Mouse (Mus musculus) liver, embryonic 14.5 days (tissue): ENCODE measurements at regions not wholly inside any gene's neighbourhood (a gene's known extent, or its start where the extent isn't known, plus 50 kb on each side); places are given as distances from the start of the nearest gene placed in this dataset.

ENCODE experiments used
- ATAC-seq: fragments of 200-750 bp; cut with Nextera tagmentation; 2 replicates; pipeline ENCODE4 v1.8.0; 2017; ENCODE audit warnings: moderate number of reproducible peaks, mild to moderate bottlenecking, moderate library complexity; ENCODE audit not compliant: insufficient read depth
- DNase-seq, 3 experiments: peaks; one replicate each; pipeline ENCODE4 v3.0.0-alpha.2; 2012 to 2013; ENCODE audit warnings: low read depth in 3 of 3, low spot score in 3 of 3
- H3K27ac ChIP-seq: fragments of 300-500 bp; sonication (generic); 2 replicates; pipeline ENCODE4 v1.5.1; 2014; ENCODE audit warnings: moderate library complexity, mild to moderate bottlenecking, control low read depth, inconsistent platforms
- H3K27me3 ChIP-seq: fragments of 300-500 bp; sonication (generic); 2 replicates; pipeline ENCODE4 v1.6.1; 2014; ENCODE audit warnings: mild to moderate bottlenecking, low read length, moderate library complexity; ENCODE audit not compliant: control insufficient read depth, insufficient read depth
- H3K36me3 ChIP-seq: fragments of 300-500 bp; sonication (generic); replicated peaks from 2 replicates; pipeline ENCODE4 v1.6.1; 2014; ENCODE audit warnings: low read depth; ENCODE audit not compliant: control insufficient read depth, insufficient read depth
- H3K4me1 ChIP-seq, 2 experiments: fragments of 200-500 bp in 1 of 2; fragments of 300-500 bp in 1 of 2; sonication (generic) in 1 of 2; replicated peaks; 2 replicates each; pipeline ENCODE4 v1.6.1; 2012 to 2014; ENCODE audit warnings: antibody characterized with exemption in 1 of 2, inconsistent platforms in 1 of 2, low read length in 1 of 2; ENCODE audit not compliant: control insufficient read depth in 2 of 2, insufficient read depth in 2 of 2
- H3K4me2 ChIP-seq: fragments of 300-500 bp; sonication (generic); 2 replicates; pipeline ENCODE4 v1.6.1; 2014; ENCODE audit warnings: low read depth, mild to moderate bottlenecking, control low read depth, moderate library complexity
- H3K4me3 ChIP-seq, 2 experiments: fragments of 200-500 bp in 1 of 2; fragments of 300-500 bp in 1 of 2; sonication (generic) in 1 of 2; 2 replicates each; pipeline ENCODE4 v1.5.1; 2012 to 2014; ENCODE audit warnings: low read depth in 2 of 2, low read length in 2 of 2, mild to moderate bottlenecking in 2 of 2, control low read depth in 1 of 2, inconsistent platforms in 1 of 2, moderate library complexity in 1 of 2; ENCODE audit not compliant: insufficient read depth in 1 of 2
- H3K9ac ChIP-seq: fragments of 300-500 bp; sonication (generic); replicated peaks from 2 replicates; pipeline ENCODE4 v1.6.1; 2014; ENCODE audit warnings: mild to moderate bottlenecking, control low read depth, moderate library complexity
- H3K9me3 ChIP-seq: fragments of 300-500 bp; sonication (generic); 2 replicates; pipeline ENCODE4 v1.6.1; 2016; ENCODE audit warnings: low read length, mixed read lengths; ENCODE audit not compliant: control insufficient read depth
- CTCF ChIP-seq: IDR thresholded peaks from 2 replicates; pipeline ENCODE4 v1.5.1; 2016; ENCODE audit warnings: antibody characterized with exemption, low read depth, control low read depth
- EP300 ChIP-seq: IDR thresholded peaks from 2 replicates; pipeline ENCODE4 v1.6.1; 2016; ENCODE audit warnings: antibody characterized with exemption, low read depth
- WGBS: fragments of 180-500 bp; shearing (Covaris S2); extraction: QIAGEN DNeasy Blood & Tissue Kit; methylation state at CpG from one replicate; pipeline ENCODE4 v1.1.7; 2014; ENCODE audit not compliant: insufficient replicate concordance; 5-methylcytosine and 5-hydroxymethylcytosine counted together

- no peak for ATAC-seq
- TF ChIP-seq CTCF (no peak), EP300 (no peak)
- Histone ChIP-seq H3K4me3 (no peak overlapping the region), H3K27ac (no peak overlapping the region), H3K9me3 (no peaks in the 10 kb centered on the region), H3K9ac (no peak overlapping the region), H3K36me3 (no peaks in the 10 kb centered on the region), H3K27me3 (no peaks in the 10 kb centered on the region), H3K4me1 (no peaks in the 10 kb centered on the region), H3K4me2 (no peak overlapping the region)
- DNase-seq, result no peak
- WGBS, result 56% methylated on average over 5 of the region's 5 CpGs
Measured at GRCm38 (mm10) chr12:106519141-106519540, 509.1 kb downstream of the Vrk1 start.

GRCm38 (mm10) chr12:106524411-106524810 lies 514.4 kb downstream of the Vrk1 start:
- WGBS, result 52% methylated on average over 4 of the region's 4 CpGs
- Histone ChIP-seq H3K27ac (no peak overlapping the region), H3K9me3 (no peaks in the 10 kb centered on the region), H3K4me2 (no peak overlapping the region), H3K4me3 (no peak overlapping the region), H3K4me1 (no peaks in the 10 kb centered on the region), H3K9ac (no peak overlapping the region), H3K27me3 (no peaks in the 10 kb centered on the region), H3K36me3 (no peaks in the 10 kb centered on the region)
- TF ChIP-seq CTCF (no peak), EP300 (no peak)
- DNase-seq, result no peak
- no peak for ATAC-seq

GRCm38 (mm10) chr12:106527116-106527515 lies 517.1 kb downstream of the Vrk1 start:
- no peak for TF ChIP-seq CTCF
- TF ChIP-seq EP300, result no peak
- no peaks in the 10 kb centered on the region for H3K27me3 ChIP-seq
- 60% methylated on average over 8 of the region's 8 CpGs for WGBS
- H3K4me1 ChIP-seq, result no peaks in the 10 kb centered on the region
- H3K9me3 ChIP-seq, result no peaks in the 10 kb centered on the region
- no peak overlapping the region for H3K4me3 ChIP-seq
- DNase-seq, result no peak
- no peak overlapping the region for H3K4me2 ChIP-seq
- no peak for ATAC-seq
- H3K36me3 ChIP-seq, result no peaks in the 10 kb centered on the region
- H3K27ac ChIP-seq, result no peak overlapping the region
- no peak overlapping the region for H3K9ac ChIP-seq

GRCm38 (mm10) chr12:106527699-106528434 lies 517.8 kb downstream of the Vrk1 start:
- no peak for DNase-seq
- ATAC-seq, result no peak

GRCm38 (mm10) chr12:106528521-106528920 lies 518.5 kb downstream of the Vrk1 start:
- TF ChIP-seq CTCF, result no peak
- no peak for TF ChIP-seq EP300
- WGBS, result 35% methylated on average over 10 of the region's 10 CpGs
- no peak overlapping the region for H3K9ac ChIP-seq

More at GRCm38 (mm10) chr12:106527699-106528434, 517.8 kb downstream of the Vrk1 start:
- TF ChIP-seq EP300 (no peak), CTCF (no peak)
- 9% methylated on average over 20 of the region's 20 CpGs for WGBS
- Histone ChIP-seq H3K4me2 (no peak overlapping the region), H3K27me3 (no peaks in the 10 kb centered on the region), H3K27ac (no peak overlapping the region), H3K36me3 (no peaks in the 10 kb centered on the region), H3K4me3 (no peak overlapping the region), H3K9ac (no peak overlapping the region), H3K9me3 (no peaks in the 10 kb centered on the region), H3K4me1 (no peaks in the 10 kb centered on the region)

More at GRCm38 (mm10) chr12:106528521-106528920, 518.5 kb downstream of the Vrk1 start:
- Histone ChIP-seq H3K4me2 (no peak overlapping the region), H3K27ac (no peak overlapping the region), H3K36me3 (no peaks in the 10 kb centered on the region), H3K27me3 (no peaks in the 10 kb centered on the region), H3K9me3 (no peaks in the 10 kb centered on the region), H3K4me1 (no peaks in the 10 kb centered on the region), H3K4me3 (no peak overlapping the region)
- DNase-seq (no peak), ATAC-seq (no peak)
